Mouse (Mus musculus) layer of hippocampus, postnatal 10 days (tissue): ENCODE measurements around the gene Gm2026. TPM values are rescaled to one million over a fixed set of nuclear protein-coding genes. Genes with fewer than 3 reads are reported as not detected.
"Not testable (repeated sequence)": the region's sequence is repeated elsewhere in the genome, so short reads cannot be mapped to it uniquely, and the experiment has no call there.

Experiments used
- DNase-seq, 2 experiments: peaks; one replicate each; pipeline ENCODE4 v3.0.0; 2021; ENCODE audit warnings: low spot score in 2 of 2
- long read RNA-seq: library from polyadenylated mRNA; stranded (forward); transcript quantifications from one replicate; pipeline ENCODE4 v2.0.0, GENCODE M21; 2023
- total RNA-seq, 2 experiments: library from RNA; stranded (reverse); gene quantifications; 2 replicates each; pipeline ENCODE4 v1.2.3; 2021

Gene Gm2026
- 10 to 100 TPM; 56.4 to 57.3 TPM for total RNA-seq
- long read RNA-seq, transcript Gm2026-201 (4 exons, 1,621 nt): major isoform, 8 of 11 reads
- long read RNA-seq, partial matches to known transcripts: 0 of 11 reads
- long read RNA-seq, other reads (novel, unspliced or antisense): 3 of 11 reads

GRCm38 (mm10) chr2:175965031-175965430 lies at the start of gene Gm2026:
Gm2026 (plus strand) TSS chr2:175965331.
- not testable (repeated sequence) for DNase-seq

DNA sequence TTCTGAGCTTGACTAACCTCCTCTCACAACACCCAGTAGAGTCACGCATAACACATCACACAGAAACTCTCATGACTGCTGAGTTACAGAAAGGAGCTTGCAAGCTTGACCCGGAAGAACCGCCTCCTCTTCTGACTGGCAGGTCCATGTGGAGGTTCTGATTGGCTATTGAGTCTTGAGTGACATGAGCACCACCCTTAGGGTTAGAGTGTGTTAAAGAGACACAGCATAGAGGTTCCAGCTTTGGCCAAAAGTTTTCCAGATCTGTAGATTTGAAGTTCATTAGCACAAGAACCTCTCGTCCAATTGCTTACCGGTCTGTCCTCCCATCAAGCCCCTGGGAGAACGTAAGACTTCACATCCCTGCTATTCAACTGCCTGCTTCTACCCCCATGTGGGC lies 34.1 kb upstream of the Gm2026 start, which contains the start of gene Zfp966:
Gene Zfp966, minus strand, starts transcription at position 101 of the 400 bp plus-strand sequence.
- DNase-seq: not testable (repeated sequence)

Other genes starting within 250 kb of the Gm2026 start
- gene Gm2007, start 223.8 kb upstream of the Gm2026 start, total RNA-seq: not detected
- gene Gm14288, start 164.2 kb upstream of the Gm2026 start, total RNA-seq: 1 to 10 TPM; 3.3 to 4.8 TPM
- 10 to 100 TPM; 65.7 to 74.0 TPM for gene Gm6710, start 96.1 kb upstream of the Gm2026 start, total RNA-seq
- gene Zfp966, start 34.2 kb upstream of the Gm2026 start, total RNA-seq: 1 to 10 TPM; 4.0 to 5.1 TPM
- 1 to 10 TPM; 3.5 to 8.1 TPM for gene Gm2004, start 184.5 kb downstream of the Gm2026 start, total RNA-seq